Mouse (Mus musculus) cerebellum, adult 9-10 months (tissue): ENCODE results near the gene Cish.
A peak's percentile ranks its signal among the peaks of the same experiment; 100 is the strongest.

Experiments used
- DNase-seq: peaks from one replicate; pipeline ENCODE4 v3.0.0; 2022

Gene Cish

DNA sequence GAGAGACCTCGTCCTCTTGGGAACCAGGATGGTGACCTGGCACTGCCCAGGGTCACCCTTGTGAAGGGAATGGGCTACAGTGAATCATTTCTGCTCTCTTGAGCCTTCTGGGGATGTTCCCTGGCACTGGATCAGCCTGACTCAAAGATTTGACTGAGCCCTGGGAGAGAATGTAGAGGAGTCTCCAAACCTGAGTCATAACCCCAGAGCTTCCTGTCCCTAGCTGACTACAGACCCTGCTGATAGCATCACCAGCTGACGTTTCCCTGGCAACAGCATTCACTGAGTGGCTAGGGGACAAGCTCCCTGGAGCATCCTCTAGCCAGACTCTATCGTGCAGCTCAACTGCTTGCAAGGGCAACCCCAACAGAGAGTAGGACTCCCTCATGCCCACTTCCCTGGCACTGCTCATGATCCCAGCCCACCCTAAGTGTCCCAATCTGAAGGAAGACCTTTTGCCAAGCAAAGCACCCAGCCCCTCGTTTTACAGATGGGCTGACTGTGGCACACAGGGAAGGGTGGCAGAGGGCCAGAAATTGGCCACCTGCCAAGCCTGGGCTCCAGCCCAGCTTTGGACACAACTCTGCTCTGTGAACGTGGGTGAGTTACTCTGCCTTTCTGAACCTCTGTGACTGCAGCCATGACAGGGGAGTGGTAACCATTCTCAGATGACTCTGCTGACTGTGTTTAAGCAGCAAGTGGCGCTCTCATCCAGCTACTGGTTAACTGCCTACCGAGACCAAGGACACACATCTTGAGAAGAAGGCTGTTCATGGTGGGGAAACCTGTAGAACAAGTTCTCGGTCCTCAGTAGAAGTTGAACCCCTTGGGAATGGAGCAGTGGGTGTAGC lies 17.1 kb upstream of the Cish start:
- peak; percentile 85 for DNase-seq

DNA sequence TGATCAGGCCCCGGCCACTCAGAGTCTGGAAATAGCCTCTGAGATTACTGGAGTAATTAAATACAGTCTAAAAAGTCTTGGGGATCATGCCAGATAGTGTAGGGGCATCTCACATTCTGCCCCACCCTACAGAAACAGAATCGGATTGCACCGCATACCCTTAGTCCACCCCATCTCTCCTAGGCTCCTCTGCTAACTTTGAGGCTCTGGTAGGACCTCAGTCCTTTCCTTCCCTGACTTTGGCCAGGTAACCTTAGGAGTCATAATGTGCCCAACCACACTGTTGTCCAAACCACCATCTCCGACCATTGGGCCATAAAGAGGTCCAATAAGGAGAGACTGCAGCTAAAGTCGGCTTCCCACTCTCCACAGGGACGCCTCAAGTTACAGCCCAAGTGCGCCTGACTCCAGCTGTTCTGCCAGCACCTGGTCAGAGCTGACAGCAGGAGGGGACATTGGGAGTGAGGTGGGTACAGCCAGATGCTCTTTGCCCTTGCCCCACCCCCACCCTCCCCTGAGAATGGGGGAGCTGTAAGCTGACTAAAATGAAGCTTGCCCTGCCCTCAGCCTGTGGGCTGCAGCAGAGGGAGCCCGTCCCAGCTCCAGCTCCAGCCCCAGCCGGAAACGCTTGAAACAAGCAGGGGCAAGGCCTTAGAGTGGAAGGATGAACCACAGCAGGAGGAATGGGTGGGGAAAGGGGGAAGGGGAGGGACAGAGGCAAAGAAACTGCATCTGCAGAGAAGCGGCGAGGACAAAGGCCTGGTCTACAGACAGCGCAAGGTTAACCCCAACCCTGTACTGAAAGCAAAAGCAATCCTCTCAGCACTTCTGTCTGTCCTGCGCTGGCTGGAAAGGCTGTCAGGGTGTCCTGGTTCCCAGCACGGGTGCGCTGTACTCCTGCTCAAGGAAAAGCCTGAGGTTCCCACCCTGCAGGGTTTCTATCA lies 16.2 kb upstream of the Cish start:
- DNase-seq = no peak

DNA sequence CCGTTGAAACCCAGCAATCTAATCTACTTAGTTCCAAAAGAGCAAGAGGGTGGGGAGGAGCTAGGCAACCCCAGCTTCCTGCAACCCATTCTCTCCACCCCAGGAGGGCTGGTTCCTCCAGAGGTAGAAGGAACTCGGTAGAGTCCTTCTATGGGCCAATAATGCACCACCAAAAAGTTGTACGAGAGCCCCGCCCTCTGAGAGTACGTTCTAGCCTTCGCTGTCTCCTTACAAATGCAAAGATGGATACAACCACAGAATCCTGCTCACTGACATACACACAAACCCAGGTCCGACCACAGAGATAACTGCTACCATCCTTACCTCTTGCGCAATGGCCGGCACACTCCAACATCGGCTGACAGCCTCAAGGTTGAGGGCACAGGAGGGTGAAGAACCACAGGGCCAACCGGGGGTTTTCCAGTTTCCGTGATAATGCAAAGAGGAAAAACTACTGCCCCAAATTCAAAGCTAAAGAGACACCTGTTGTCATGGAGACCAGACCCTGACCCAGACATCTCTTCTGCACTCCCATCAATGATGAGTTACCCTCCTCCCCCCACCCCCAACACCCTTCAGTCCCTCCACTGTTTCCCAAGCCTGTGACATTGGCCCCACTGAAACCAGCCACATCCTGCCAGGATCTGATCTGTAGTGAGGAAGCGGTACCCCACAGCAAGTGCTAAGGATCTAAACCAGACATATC lies 15.4 kb upstream of the Cish start:
- DNase-seq = no peak

DNA sequence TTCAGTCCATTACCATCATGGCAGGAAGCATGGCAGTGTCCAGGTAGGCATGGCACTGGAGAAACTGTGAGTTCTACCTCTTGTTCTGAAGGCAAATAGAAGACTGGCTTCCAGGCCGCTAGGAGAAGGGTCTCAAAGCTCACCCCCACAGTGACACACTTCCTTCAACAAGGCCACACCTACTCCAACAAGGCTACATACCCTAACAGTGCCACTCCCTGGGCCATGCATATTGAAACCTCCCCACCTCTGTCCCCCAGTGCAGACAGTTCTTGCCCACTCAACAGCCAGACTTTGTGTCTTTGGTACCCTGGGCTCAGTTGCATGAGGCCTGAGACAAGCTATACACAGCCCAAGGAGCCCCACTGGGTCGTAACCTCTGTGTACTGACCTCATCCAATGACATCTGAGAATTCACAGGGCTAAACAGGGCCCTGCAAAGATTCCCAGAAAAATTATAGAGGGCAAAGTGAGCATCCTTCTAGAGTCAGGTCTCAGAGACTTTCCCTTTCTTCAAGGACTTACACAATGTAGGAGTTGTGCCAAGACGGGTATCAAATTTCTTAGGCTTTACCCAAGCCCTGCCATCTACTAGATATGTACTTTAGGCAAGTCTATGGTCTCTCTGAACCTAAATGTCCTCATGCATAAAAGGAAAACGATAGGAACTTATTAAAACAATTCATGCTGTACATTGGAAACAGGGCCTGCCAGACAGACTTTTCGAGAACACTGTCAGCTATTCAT lies 14.4 kb upstream of the Cish start:
- no peak for DNase-seq

DNA sequence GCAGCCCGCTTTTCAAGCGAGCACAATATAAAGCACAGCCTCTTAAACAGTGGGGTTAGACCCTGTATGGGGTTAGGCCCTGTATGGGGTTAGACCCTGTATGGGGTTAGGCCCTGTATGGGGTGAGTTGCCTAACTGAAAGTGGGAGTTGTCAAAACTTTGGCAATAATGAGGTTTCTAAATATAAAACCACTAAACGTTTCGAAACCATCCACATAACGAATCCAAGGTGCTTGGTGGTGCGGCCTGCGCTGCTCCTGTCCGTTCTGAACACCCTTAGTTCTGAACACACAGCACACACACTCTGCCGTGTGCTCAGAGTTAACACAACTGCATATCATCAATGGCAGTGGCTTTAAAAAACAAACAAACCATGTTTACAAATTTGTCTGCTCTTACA lies 12.9 kb upstream of the Cish start:
- no peak for DNase-seq

DNA sequence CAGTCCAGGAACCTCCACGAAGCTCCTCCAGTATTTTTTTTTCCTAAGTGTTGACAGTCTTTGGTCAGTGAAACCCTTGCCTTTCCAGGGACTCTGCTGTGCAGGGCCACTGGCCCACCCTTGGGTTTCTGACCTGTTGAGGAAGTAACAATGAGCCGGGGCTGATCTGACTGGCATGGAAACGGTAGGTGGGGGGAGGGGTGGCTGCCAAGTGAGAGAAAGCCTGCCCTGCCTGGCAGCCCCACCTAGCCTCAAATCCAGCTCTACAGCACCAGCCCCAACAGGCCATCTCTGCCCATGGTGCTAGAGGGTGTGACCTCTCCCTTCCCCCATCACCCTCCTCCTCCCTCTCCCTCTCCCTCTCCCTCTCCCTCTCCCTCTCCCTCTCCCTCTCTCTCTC lies 10.8 kb upstream of the Cish start:
- DNase-seq = no peak

DNA sequence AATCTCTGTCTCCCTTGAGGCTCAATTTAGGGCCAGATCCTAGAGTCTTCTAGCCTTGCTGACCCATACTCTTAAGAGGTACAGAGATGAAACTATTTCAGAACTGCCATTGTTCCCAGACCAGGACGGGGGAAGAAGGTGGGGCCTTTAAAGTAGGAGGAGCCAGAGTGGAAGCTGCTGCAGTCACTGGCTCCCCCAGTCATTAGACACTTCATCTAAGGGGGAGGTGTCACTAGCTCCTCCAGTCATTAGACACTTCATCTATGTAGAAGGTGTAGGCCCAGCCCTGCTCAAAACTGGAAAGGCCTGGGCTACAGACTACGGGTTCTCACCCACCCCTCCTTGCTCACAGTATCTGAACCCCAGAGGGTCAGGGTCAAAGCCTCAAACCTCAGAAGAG lies 8.5 kb upstream of the Cish start:
- no peak for DNase-seq

DNA sequence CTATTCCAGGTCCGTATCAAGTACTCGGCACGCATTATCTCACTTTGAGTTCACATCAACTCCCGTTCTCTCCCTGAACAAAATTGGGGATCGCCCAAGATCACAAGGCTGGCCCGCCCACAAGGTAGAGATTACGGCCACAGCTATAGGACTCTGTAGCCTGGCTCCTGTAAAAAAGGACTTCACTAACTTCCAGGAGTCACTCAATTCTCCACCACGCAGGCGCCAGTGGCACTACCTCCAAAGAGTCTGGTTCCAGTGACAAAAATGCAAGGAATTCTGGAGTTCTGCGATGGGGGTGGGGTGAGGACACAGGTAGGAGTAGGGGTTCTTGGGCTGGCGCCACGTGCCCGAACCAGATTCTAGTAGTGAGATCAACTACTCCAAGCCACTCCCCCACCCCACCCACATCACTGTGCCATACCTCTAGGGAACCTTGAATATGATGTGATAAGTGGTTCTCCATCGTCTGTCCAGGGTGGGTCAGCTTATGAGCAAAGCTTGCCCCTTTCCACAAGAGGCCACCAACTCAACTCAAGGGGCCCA lies 7.6 kb upstream of the Cish start:
- no peak for DNase-seq

DNA sequence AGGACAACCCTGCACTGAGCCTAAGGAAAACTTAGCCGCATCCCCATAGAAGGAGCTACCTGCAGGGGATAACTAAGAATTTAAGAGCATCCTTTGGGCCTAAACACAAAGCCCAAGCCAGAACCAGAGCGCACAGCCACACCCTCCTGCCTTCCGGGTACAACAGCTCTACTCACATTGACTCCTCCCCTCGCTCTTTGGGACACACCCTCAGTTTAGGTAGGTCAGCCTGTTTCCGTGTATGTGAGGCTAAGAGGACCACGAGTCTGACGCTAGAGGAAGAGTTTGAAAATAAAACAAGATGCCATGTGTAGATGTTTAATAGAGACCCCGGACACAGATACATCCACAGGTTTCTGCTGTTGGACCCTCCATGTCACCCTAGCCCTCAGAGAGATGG lies 7.1 kb upstream of the Cish start:
- DNase-seq = no peak

DNA sequence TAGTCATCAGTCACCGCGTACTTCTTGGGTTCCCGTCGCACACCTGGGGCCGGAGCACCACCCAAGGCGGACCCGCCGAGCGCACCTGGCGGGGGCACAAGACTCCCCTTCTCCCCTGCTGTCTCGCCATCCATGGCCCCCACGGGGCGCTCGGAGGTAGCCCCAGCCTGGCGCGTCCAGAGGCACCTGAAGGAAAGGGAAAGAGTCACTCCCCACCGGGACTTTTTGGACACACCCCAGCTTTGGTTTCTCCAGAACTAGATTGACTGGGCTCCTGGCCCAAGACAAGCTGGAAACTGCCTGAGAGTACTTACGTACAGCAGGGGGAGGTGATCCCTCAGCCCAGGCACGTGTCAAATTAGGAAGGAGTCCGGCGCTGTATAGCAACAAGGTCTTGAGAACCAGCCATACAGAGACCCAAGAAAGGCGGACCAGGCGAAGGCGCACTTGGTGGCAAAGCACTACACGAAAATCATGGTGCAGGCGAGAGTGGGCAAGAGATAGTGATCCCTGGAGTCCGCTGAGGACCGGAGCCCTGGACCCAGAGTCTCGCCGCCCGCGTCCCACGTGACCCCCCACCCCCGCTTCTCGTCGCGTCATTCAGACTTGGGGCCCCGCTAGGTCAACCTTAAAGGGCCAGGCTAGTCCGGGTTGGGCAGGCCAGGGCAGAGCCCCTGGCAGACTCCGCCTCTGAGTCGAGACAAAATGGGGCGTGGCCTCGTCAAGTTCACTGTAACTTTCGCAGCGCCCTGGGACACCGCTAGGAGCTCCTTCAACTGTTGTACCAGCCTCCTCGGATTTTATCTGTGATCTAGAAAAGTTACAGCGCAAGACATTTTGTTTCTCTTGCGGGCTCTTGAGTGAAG lies 6.4 kb upstream of the Cish start, which contains the start of gene Mapkapk3:
Mapkapk3 (minus strand) TSS at position 667 of the 866 bp plus-strand sequence.
- DNase-seq = no peak

DNA sequence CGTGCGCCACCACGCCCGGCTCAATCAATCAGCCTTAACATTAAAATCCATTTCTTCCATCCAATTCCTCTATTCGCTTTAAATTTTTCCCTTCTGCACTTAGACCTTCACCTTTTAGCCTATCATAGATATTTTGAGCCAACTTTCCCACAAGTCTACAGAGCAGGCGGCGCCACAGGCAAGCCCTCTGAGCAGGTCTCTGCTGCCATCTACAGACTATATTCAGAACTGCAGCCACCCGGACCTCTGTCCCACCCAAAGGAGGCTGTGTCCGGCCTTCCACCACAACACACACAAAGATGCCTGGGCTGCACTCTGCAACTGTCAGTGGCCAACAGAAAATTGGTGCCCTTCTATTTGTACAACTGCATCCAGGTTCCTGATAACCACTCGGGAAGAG lies 4.9 kb upstream of the Cish start:
- DNase-seq = peak; percentile 87

DNA sequence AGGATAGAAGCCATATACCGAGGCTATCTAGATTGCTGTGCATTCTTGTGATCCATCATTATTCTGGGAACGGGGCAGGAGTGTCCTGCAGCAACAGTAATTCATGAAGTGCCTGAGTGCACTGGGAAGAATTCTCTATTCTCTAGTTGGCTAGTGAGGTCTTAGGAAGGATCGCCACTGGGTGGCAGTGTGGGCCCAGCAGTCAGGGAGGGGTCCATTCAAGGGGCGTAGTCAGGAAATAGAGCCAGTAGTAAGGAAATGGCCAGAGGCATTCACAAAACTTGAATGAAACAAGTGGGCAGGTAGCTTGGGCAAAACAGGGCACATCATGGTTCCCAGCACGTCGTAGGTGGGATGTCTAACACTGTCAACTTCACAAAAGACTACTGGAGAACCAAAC lies 1.6 kb upstream of the Cish start:
- DNase-seq = peak; percentile 75

DNA sequence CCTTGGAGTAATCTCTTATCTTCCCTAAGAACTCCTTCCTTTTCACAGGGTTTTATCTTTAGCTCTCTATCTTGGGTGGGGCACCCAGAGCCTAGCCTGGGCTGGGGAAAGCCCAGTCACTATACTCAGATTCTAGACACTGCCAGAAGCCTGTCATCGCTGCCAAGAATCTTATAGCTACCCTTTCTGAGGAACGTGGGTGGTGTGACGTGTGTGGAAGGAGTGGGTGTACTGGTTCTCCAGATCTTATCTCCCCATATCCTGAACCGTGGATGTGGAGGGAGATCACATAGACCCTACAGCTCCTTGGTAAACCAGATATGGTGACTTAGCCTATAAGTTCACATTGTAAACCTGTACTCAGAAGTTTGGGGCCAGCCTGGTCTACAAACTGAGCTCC lies 210 bp upstream of the Cish start:
- no peak for DNase-seq

DNA sequence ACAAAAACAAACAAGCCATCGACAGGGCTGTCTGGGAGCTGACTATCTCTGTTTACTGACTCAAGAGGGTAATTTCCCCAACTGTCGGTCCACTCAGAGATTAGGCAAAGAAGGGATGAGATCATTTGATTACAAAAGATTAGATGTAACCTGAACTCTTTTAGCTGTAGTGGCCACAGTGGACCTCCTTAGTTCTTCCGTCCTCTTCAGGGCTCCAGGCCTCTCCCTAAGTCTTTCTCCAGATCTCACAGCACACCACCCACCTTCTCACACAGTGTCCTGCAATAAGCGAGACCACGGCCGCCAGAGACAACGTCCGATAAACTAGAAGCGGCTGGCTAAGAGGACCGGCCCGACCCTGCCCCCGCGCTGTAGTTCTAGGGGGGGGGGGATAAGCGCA lies 215 bp downstream of the Cish start:
- DNase-seq = no peak

DNA sequence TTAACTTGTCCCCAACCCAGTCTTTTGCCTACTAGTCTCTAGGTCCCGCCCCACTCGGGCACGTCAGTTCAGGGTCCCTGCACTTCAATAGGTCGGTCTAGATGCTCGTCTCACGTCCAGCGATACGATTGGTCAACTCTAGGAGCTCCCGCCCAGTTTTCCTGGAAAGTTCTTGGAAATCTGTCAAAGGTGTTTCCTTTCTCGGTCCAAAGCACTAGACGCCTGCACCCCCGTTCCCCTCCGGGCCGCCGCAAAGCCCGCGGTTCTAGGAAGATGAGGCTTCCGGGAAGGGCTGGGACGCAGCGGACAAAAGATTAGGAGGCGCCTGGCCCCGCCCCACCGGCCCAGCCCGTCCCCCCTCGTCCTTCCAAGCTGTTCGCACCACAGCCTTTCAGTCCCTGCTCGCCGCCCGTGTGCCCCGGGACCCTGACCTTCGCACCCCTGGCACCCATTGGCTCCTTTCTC lies 707 bp downstream of the Cish start:
- peak; percentile 95 for DNase-seq

DNA sequence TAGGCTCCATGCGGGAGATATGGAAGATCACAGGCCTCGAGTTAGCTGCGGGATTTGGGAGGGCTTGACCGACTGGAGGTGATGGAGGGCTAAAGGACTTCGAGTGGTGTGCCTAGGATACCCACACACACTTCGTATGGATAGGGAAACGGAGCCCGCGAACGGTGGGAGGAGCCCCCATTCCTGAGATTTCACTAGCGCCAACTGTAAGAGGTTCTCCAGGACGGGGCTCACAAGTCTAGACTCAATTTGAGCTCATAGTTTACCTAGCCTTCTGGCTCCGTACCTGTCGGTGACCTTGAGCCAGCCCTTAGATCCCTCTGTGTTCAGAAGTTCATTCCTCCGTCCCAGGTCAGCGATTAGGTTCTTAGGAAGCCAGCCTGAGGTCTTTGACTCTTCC lies 1.2 kb downstream of the Cish start:
- no peak for DNase-seq

DNA sequence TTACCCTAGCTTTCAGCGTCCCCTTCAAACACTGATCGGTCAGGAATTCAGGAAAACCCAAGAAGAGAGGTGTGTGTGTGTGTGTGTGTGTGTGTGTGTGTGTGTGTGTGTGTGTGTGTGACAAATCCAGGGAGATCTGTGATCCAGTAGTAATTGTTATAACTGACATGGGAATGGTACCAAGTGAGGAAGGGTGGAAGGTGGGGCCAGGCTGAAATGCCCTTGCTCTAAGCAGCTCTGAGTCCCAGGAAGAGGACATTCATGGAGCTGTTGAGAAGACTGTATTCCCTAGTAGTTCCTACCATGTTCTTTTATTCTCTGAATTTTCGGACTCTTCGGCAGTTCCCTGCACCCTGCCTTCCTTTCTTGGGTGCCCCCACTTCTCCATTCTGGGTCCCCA lies 1.8 kb downstream of the Cish start:
- DNase-seq = no peak

DNA sequence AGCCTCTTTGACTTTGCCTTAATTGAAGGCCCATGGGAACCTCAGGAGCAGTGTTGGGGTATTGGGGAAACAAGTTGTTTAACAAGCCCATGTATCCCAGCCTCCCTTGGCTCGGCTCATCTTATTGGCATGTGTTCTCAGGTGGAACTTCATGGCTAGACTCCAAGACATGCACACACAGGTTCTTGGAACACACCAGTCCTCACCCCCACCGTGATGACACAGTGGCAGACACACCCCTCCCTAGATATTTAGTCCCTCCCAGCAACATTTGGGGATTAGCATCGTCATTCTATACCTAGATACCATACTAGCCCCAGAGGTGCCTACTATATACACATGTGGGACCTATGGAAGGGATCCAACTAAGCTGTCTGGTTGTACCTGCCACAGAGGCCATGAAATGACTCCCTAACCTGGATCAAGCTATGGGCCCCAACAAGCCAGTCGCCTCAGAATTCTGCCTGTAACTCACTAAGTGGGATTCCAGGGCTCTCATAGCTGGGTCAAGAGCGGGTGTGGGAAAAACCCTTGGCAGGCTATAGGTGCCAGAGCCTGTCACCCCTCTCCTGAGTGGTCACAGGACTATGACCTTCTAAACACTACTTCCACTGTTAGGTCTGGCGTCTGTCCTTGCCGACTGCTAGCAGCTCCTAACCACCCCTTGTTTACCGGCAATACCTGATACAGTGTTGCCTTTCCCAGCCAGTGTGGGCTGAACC lies 2.4 kb downstream of the Cish start:
- no peak for DNase-seq

DNA sequence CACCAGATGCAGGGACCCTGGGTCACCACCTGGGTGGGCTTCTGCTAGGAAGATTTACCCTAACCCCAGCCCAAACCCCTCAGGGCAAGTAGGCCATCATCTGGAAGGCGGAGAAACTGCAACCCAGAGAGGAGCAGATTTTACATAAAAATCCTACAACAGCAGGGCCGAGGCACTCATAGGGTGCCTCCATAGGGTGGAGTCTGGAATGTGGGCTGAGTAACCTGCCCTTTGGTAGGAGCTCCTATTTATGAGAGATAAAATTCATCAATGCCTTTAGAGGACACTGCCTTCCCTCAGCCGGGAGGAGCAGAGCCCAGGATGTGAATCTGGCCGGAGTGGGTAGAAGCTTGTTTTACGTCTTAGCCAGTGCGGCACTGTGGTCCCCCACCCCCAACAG lies 3.0 kb downstream of the Cish start:
- no peak for DNase-seq

DNA sequence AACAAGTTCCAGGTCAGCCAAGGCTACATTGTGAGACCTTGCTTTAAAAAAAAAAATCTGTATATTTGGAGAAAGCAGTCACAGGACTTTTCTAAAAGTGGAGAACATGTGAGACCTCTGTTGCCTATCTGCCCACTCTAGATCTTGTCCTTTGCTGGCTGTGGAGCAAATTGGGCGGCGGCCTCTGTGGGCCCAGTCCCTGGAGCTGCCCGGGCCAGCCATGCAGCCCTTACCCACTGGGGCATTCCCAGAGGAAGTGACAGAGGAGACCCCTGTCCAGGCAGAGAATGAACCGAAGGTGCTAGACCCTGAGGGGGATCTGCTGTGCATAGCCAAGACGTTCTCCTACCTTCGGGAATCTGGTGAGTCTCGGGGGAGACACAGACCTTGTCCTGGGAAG lies 4.0 kb downstream of the Cish start:
- no peak for DNase-seq
